Mouse (Mus musculus) left cerebral cortex, adult 2 months (tissue): ENCODE measurements at regions not wholly inside any gene's neighbourhood (a gene's known extent, or its start where the extent isn't known, plus 50 kb on each side); places are given as distances from the start of the nearest gene placed in this dataset.

Source experiments
- DNase-seq, 2 experiments: peaks; one replicate each; pipeline ENCODE4 v3.0.0; 2021 to 2022; ENCODE audit warnings: low spot score in 2 of 2, mixed read lengths in 1 of 2; ENCODE audit errors: extremely low spot score in 1 of 2
- H3K27ac ChIP-seq: fragments of 200-600 bp; 2 replicates; pipeline ENCODE4 v1.8.1; 2022
- H3K4me3 ChIP-seq: fragments of 200-600 bp; 2 replicates; pipeline ENCODE4 v1.8.1; 2022
- CTCF ChIP-seq: fragments of 200-600 bp; IDR thresholded peaks from 2 replicates; pipeline ENCODE4 v1.8.1; 2022; ENCODE audit warnings: antibody characterized with exemption, mild to moderate bottlenecking, moderate library complexity
- intact Hi-C: fragments of 180-260 bp; cut with DNase I; formaldehyde crosslinking; loops from one replicate; pipeline ENCODE4 v1.15.1; 2025

DNA sequence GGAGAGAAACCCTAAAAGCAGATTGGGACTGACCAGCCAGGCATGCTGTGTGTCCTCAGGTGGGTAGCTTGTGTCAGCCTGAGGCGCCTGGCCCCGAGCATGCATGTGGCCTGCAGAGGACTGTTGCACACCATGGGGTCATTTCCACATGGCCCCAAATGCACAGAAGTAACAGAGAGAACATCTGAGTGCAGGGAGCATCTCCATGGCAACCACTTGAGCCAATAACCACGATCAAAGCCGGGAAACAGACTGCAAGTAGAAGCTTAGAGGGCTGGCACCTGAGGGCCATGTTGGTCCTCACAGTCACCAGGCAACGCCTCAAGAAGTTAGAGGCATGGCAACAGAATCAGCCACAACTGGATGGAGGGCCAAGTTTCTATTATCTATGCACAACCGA lies 232.6 kb upstream of the Sulf2 start:
- Histone ChIP-seq H3K27ac (no peak overlapping the region), H3K4me3 (no peak overlapping the region)
- TF ChIP-seq CTCF: no peak
- intact Hi-C loops: no loop called here
- DNase-seq: no peak

DNA sequence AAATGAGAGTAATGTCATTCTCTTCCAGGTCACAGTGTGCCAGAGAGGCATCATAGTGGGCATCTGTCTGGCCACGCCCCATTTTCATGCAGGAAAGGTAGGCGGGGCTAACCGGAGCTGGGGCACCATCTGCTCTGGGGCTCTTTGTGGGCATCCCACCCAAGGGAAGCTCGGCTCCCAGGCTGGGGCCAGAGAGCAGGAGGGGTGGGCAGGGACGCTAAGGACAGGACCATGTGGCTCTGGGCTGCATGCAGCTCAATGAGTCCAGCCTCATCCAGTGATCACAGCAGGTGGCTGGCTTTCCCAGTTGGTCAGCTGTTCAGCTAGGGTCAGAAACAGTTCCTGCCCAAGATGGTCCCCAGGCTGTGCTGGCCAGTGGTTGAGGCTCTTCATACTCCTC lies 231.4 kb upstream of the Sulf2 start:
- TF ChIP-seq CTCF: no peak
- intact Hi-C loops: no loop called here
- DNase-seq: no peak
- Histone ChIP-seq H3K4me3 (no peak overlapping the region), H3K27ac (no peak overlapping the region)

DNA sequence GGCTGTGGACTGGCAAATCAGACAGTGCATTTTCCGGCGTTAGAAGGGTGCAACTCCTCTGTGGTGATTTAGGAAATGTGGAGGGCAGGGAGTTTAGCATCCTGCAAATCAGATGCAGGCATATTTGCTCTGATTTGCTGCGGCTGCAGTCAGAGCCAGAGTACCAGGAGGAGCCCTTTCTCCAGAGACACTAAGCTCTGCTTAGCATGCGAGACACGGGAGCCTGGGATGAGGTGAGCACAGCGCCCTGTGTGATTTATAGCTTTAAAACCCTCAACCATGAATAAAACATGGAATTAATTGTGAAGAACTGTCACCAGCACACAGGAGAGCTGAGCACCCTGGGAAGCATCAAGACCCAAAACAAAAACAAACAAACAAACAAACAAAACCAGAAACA lies 229.1 kb upstream of the Sulf2 start:
- no peak for TF ChIP-seq CTCF
- intact Hi-C loops: no loop called here
- Histone ChIP-seq H3K4me3 (no peak overlapping the region), H3K27ac (no peak overlapping the region)
- no peak for DNase-seq

DNA sequence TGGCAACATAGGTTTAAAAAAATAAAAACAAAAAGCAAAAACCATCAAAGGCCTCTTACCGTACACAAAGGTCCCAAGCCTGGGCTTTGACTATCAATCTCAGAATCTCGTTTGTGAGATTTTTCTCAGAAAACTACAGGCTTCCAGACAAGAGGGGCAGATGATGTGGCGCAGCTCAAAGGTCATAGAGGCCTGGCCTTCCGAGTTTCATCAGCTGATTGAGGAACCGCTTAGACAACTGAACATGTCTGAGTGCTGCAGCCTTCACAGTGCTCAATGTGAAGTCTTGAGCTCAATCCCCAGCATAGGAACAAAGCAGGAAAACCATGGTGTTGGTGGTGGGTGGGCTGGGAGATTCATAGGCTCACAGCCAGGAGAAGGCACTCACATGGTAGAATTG lies 227.9 kb upstream of the Sulf2 start:
- no peak for TF ChIP-seq CTCF
- no peak overlapping the region for H3K27ac ChIP-seq
- no peak for DNase-seq
- H3K4me3 ChIP-seq: no peak overlapping the region
- intact Hi-C loops: no loop called here

DNA sequence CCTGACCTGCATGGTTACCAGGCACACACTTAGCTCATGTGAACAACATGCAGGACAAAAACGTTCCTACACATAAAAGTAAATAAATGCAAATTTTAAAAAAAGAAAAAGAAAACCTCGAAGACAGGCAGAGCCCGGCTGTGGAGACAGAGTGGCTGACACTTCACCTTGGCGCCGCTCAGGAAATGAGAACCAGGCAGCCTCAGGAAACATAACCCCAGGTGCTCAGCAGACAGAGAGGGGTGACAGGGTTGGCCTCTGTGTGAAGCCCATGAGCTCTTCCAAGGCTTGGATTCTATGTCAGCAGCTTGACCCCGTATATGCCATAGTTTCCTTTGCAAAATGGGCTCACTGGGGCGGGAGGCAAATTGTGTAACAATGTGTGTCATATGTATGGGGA lies 226.7 kb upstream of the Sulf2 start:
- H3K4me3 ChIP-seq: no peak overlapping the region
- intact Hi-C loops: no loop called here
- no peak overlapping the region for H3K27ac ChIP-seq

DNA sequence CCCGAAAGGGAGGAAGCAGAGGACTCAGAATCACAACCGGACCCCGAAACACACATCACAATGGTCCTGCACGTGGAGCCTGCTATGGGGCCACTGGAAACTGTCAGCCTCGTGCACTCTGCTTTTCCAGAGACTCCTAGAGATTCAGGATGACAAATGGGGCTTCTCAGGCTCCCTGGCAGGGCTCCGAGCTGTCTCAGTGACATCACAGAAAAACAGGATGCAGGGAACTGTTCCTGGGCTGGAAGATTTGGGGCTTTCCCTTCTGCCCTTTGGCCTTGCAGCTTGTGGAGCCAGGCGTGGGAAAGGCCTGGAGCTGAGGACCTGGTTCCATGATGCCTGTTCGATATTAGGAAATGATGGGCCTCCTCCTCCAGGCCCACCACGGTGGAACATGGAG lies 225.4 kb upstream of the Sulf2 start:
- H3K4me3 ChIP-seq: no peak overlapping the region

More for the DNA sequence above, 226.7 kb upstream of the Sulf2 start:
- TF ChIP-seq CTCF: no peak
- DNase-seq: no peak

DNA sequence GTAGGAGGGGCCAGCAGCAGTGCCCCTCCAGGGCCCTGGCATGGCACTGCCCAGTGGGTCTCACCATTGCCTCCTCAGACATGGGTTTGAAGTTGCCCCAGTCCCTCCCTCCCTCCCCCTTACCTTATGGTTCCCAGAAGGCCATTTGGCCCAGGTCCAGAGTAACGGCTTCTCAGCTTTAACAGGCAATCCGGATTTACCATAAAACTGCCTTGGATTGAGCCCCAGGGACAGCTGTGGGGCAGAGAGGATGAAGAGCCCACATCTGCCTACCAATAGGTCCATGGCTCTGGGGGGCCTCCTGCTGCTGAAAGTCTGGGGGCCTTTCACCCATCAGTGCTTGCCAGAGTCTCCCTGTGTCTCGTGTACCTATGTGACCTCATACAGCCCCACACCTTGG lies 222.9 kb upstream of the Sulf2 start:
- no peak for DNase-seq
- no peak overlapping the region for H3K4me3 ChIP-seq
- H3K27ac ChIP-seq: no peak overlapping the region
- intact Hi-C loops: no loop called here
- no peak for TF ChIP-seq CTCF

More for the DNA sequence above, 225.4 kb upstream of the Sulf2 start:
- no peak for DNase-seq
- intact Hi-C loops: no loop called here
- no peak overlapping the region for H3K27ac ChIP-seq
- TF ChIP-seq CTCF: no peak

DNA sequence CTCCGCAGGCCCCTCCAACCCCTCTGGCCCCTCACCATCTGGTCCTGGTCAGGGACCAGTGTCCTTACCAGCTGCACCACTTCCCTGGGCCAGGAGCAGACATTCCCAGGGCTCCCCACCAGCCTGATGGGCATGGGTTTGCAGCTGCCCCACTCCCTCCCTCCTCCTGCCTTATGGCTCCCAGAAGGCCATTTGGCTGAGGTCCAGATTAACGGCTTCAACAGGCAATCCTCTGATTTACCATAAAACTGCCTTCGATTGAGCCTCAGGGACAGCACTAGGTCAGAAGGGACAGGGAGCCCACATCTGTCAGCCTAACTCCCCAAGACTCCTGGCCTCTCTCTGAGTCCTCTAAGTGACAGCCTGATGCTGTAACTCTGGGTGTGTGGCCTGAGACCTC lies 221.9 kb upstream of the Sulf2 start:
- intact Hi-C loops: no loop called here

DNA sequence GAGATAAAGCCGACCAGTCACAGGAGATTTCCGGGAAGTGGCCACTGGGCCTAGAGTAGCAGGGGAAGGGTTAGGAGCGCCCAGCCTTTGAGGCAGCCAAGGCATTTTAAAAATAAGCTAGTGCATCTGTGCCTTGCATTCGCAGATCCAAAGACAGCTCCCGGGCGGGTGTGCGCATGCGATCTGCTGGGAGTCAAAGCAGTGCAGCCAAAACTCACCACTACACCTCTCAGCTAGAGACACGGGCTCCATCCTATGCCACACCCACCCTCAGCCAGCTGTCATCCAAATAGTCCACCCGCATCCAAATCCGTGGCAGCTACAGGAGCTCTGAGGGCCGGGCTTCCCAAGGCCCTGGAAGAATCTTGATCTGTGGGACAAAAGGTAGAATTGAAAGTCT lies 220.2 kb upstream of the Sulf2 start:
- peak in 1 of 2 experiments; percentile 54 for DNase-seq
- no peak for TF ChIP-seq CTCF
- no peak overlapping the region for H3K4me3 ChIP-seq
- no peak overlapping the region for H3K27ac ChIP-seq
- intact Hi-C loops: no loop called here

More for the DNA sequence above, 221.9 kb upstream of the Sulf2 start:
- no peak for TF ChIP-seq CTCF
- DNase-seq: no peak
- no peak overlapping the region for H3K27ac ChIP-seq
- no peak overlapping the region for H3K4me3 ChIP-seq

DNA sequence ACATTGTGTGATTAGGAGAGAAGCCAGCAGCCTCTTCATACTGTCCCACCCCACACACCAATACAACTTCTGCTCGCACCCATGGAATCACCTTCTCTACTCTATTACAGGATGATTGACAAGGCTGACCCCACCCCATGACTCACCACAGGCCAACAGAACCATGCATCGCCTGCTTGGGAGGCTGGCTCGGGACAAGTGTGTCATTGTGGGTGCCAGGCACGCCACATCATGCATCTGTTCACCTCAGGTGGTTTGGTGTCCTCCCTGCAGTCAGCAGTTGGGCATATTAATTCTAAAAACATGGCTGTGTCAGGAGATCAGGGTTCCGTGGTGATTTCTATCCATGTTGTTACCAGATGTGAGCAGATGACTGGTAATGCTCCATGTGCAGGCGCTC lies 215.3 kb upstream of the Sulf2 start:
- TF ChIP-seq CTCF: no peak
- intact Hi-C loops: no loop called here
- Histone ChIP-seq H3K4me3 (no peak overlapping the region), H3K27ac (no peak overlapping the region)
- no peak for DNase-seq

DNA sequence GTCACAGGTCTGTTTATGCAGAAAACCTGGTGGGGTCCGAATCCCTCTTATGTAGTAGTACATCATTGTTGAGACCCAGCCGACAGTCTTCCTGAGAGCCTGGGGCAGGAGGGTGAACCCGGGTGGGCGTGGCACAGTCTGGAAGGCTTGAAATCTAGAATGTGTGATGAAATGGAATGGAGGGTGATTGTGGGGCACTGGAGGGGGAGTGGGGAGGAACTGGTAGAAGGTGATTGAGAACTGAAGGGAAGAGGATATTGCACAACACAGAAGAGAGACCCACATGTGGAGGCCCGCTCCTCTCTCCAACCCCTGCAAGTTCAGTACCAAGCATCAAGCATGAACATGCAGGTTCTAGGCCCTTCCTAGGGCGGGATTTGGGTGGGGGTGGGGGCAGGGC lies 206.2 kb upstream of the Sulf2 start:
- intact Hi-C loops: no loop called here
- no peak overlapping the region for H3K4me3 ChIP-seq
- no peak for TF ChIP-seq CTCF
- no peak overlapping the region for H3K27ac ChIP-seq
- DNase-seq: no peak

DNA sequence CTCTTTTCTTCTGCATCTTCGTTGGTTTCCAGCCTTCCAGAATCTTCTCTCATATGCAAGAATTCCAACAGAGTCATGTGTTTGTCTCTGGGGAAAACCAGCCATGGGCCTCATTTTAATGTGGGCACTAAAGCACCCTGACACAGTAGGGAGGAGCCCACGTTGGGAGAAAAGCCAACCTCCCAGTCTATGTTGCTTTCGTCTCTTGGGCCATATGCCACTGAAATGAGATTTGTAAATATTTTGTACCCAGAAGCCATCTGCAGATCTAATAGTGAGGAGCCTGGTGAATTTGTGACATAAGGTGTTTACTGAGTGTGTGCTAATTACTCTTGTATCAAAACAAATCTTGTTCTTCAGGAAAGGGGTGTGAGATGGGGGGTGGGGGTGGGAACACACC lies 205.3 kb upstream of the Sulf2 start:
- no peak for TF ChIP-seq CTCF
- Histone ChIP-seq H3K27ac (no peak overlapping the region), H3K4me3 (no peak overlapping the region)
- no peak for DNase-seq
- intact Hi-C loops: no loop called here

DNA sequence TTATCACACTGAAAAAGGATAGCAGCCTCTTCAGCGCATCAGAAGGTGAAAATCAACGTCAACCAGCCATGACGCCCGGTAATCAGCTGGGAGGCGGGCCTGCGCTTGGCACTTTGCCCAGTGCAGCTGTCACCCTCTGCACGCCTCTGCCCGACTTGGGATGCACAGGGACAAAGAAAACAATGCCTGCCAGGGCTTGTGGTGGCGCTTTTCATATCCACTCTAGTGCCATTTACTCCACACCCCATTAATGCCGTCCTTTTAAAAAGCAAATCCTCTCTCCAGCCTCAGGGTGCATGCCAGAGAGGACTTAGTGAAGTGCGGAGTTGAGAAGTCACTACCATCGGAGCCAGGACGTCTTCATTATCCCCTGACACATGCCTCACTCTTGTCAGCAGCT lies 204.5 kb upstream of the Sulf2 start:
- intact Hi-C loops: loop anchor here (2.0 to 5.0 kb wide), 2 partner anchors 73 to 203 kb away; partner anchors contain the start of gene Sulf2
- H3K27ac ChIP-seq: no peak overlapping the region

DNA sequence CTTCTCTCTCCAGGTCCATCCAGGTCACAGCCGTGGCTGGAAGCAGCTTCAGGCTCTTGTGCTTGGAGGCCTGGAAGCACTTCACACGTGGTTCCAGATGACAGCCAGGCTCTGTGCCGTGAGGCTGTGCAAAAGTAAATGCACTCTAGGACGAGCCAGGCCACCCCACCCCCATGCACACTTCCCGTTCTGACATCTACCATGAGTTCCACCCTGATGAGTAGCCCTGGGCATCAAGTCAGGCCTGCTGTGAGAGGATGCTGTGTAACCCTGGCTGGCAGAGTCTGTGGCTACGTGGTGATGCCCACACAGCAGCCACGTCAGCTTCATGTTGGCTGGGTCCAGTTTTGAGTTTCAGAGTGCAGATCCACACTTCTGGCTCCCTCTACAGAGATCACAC lies 202.4 kb upstream of the Sulf2 start:
- TF ChIP-seq CTCF: no peak
- intact Hi-C loops: loop anchor here (2.0 to 5.0 kb wide), 2 partner anchors 75 to 201 kb away; partner anchors contain the start of gene Sulf2
- DNase-seq: peak in 1 of 2 experiments; percentile 46
- Histone ChIP-seq H3K4me3 (no peak overlapping the region), H3K27ac (no peak overlapping the region)

More for the DNA sequence above, 204.5 kb upstream of the Sulf2 start:
- DNase-seq: peak in 1 of 2 experiments; percentile 25
- TF ChIP-seq CTCF: no peak
- no peak overlapping the region for H3K4me3 ChIP-seq
